Mouse (Mus musculus): Measurements from ENCODE around the gene Thrap3. TPM values are rescaled to one million over a fixed set of nuclear protein-coding genes. Genes with fewer than 3 reads are reported as not detected.

The Thrap3 gene
- polyA plus RNA-seq, 1 experiment from 2014 or later = 232 TPM

DNA sequence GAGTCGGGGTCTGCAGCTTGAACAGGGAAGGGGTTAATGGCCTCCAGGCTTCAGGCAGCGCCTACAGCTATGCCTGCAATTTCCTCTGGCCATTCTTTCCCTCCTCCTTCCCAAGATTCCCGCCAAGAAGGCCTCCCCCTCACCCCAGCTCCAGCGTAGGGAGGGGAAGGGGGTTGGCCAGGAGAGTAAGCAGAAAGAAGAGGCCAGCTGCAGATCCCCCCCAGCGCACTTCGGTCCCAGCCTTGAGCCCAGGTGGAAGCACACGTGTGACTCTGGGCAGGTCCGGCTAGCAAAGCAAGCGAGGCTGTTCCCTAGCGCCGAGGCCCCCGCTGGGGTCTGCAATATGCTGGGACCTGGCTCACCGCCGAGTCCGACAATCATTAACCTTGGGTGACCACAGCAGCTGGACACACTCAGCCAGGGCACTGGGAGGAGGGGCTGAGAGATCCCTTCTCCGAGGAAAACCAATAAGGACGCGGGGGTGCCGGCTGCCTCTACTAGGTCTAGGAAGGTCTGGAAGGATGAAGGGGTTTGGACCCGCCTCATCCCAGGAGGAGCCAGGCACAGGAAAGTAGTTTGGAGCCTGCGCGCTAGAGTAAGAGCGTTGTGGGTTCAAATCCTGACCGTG, 54.9 kb downstream of the Thrap3 start, which contains the start of gene Eva1b:
Gene Eva1b (plus strand): TSS at position 212 of the 628 bp plus-strand sequence.
- DNase-seq (ENCODE audit: low spot score) (peak; percentile 81), ATAC-seq (replicated peaks; ENCODE audit: insufficient number of reproducible peaks, low FRiP score, low TSS enrichment, low read depth) (0 out of 2 replicates have a peak, but pooled peaks have one; percentile 16)
- H3K27ac ChIP-seq (replicated peaks; ENCODE audit: low read depth, low read length) = peak within 1 kb of the TSS; percentile 85
- H3K27me3 ChIP-seq (ENCODE audit: control insufficient read depth, insufficient read depth, low read length) = no peaks in the 10 kb centered on the region
- peak within 1 kb of the TSS; percentile 73 for H3K9ac ChIP-seq (replicated peaks; ENCODE audit: low read length)
- peak within 1 kb of the TSS; percentile 91 for H3K4me2 ChIP-seq (ENCODE audit: low read depth, low read length)
- H3K9me3 ChIP-seq (replicated peaks; ENCODE audit: control insufficient read depth, low read length) = no peaks in the 10 kb centered on the region
- H3K36me3 ChIP-seq (replicated peaks; ENCODE audit: control insufficient read depth, insufficient read depth, low read depth, low read length) = no peaks in the 10 kb centered on the region
- WGBS = under 1% methylated on average over 24 of the region's 24 CpGs
- H3K4me3 ChIP-seq (ENCODE audit: low read depth, low read length) = peak within 1 kb of the TSS; percentile 63
- H3K4me1 ChIP-seq (ENCODE audit: control insufficient read depth, insufficient read depth, low read length) = peaks cover 14% of the 10 kb centered on the region

DNA sequence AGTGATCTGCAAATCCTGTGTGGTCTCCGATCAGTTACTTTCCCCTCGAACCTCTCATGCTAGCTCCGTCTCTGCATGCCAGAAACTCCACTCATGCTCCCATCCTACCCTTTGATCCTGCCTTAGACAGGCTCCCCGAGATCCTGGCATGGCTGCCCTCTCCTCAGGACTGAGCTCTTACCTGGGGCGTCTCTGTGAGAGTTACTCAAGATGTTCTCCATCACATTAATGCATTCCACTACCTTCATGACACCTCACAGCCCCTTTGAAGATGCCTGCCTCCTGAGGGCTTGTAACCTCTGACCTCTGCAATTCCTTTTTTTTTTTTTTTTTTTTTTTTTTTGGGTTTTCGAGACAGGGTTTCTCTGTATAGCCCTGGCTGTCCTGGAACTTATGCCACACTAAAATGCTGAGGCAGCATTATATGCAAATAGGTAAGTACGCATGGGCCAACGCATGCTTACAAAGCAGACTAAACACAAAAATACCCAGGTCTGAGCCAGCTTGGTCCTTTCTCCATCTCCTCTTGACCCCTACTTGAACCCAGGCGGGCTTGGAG, 55.5 kb downstream of the Thrap3 start:
- Histone ChIP-seq H3K27me3 (ENCODE audit: control insufficient read depth, insufficient read depth, low read length) (no peaks in the 10 kb centered on the region), H3K4me3 (ENCODE audit: low read depth, low read length) (no peak overlapping the region), H3K9me3 (replicated peaks; ENCODE audit: control insufficient read depth, low read length) (no peaks in the 10 kb centered on the region), H3K27ac (replicated peaks; ENCODE audit: low read depth, low read length) (peak overlapping the region; percentile 85), H3K36me3 (replicated peaks; ENCODE audit: control insufficient read depth, insufficient read depth, low read depth, low read length) (no peaks in the 10 kb centered on the region), H3K9ac (replicated peaks; ENCODE audit: low read length) (no peak overlapping the region; the same call in 1 of the 2 replicates), H3K4me2 (ENCODE audit: low read depth, low read length) (peak overlapping the region; percentile 91), H3K4me1 (ENCODE audit: control insufficient read depth, insufficient read depth, low read length) (peaks cover 14% of the 10 kb centered on the region)
- WGBS = 26% methylated on average over 9 of the region's 9 CpGs
- DNase-seq (ENCODE audit: low spot score) (peak; percentile 27), ATAC-seq (replicated peaks; ENCODE audit: insufficient number of reproducible peaks, low FRiP score, low TSS enrichment, low read depth) (no peak)

DNA sequence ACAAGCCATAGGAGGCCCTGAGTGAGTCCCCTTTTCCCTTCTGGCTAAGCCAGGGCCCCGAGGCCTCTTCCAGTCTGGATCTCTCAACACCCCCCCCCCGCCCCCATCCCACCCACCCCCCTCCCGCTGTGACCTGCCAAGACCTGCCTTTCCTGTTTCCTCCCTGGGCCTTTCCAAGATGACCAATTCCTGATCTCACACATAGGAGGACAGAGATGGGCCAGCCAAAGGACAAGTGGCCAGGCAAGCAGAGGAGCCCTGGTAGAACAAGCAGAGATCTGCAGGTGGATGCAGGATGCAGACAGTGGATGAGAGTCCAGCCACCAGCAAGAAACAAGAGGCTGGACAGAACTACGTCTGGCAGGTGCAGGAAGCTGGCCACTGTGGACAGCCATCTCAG, 57.2 kb downstream of the Thrap3 start:
- Histone ChIP-seq H3K27me3 (ENCODE audit: control insufficient read depth, insufficient read depth, low read length) (no peaks in the 10 kb centered on the region), H3K9ac (replicated peaks; ENCODE audit: low read length) (no peak overlapping the region), H3K36me3 (replicated peaks; ENCODE audit: control insufficient read depth, insufficient read depth, low read depth, low read length) (no peaks in the 10 kb centered on the region), H3K4me1 (ENCODE audit: control insufficient read depth, insufficient read depth, low read length) (peaks cover 7% of the 10 kb centered on the region), H3K27ac (replicated peaks; ENCODE audit: low read depth, low read length) (no peak overlapping the region), H3K9me3 (replicated peaks; ENCODE audit: control insufficient read depth, low read length) (no peaks in the 10 kb centered on the region), H3K4me2 (ENCODE audit: low read depth, low read length) (no peak overlapping the region), H3K4me3 (ENCODE audit: low read depth, low read length) (no peak overlapping the region)
- 36% methylated on average over 4 of the region's 4 CpGs for WGBS
- no peak for ATAC-seq (replicated peaks; ENCODE audit: insufficient number of reproducible peaks, low FRiP score, low TSS enrichment, low read depth)
- no peak for DNase-seq (ENCODE audit: low spot score)

DNA sequence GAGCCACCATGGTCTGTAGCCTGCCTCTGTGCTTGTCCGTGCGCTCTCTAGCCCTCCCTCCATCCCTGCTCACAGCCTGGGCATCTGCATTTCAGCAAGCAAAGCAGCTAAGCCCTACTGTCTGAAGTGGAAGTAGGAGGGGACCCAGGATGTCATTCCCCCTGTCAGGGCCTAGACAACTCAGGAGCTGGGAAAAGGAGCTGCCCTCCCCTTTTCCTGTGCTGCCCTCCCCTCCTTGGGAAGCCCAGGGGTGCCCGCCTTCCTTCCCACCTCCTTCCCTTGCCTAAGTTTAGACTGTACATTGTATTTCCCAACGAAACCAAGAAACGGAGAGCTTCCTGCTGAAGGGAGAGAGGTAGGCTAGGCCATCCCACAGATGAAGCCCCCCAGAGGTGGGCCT, 61.5 kb downstream of the Thrap3 start:
- WGBS = 72% methylated on average over 5 of the region's 5 CpGs
- DNase-seq (ENCODE audit: low spot score) (no peak), ATAC-seq (replicated peaks; ENCODE audit: insufficient number of reproducible peaks, low FRiP score, low TSS enrichment, low read depth) (no peak)
- Histone ChIP-seq H3K9ac (replicated peaks; ENCODE audit: low read length) (no peak overlapping the region), H3K4me2 (ENCODE audit: low read depth, low read length) (no peak overlapping the region), H3K36me3 (replicated peaks; ENCODE audit: control insufficient read depth, insufficient read depth, low read depth, low read length) (peaks cover 3% of the 10 kb centered on the region), H3K27me3 (ENCODE audit: control insufficient read depth, insufficient read depth, low read length) (no peaks in the 10 kb centered on the region), H3K4me1 (ENCODE audit: control insufficient read depth, insufficient read depth, low read length) (no peaks in the 10 kb centered on the region), H3K9me3 (replicated peaks; ENCODE audit: control insufficient read depth, low read length) (no peaks in the 10 kb centered on the region), H3K4me3 (ENCODE audit: low read depth, low read length) (no peak overlapping the region), H3K27ac (replicated peaks; ENCODE audit: low read depth, low read length) (no peak overlapping the region)

- ATAC-seq (replicated peaks; ENCODE audit: insufficient number of reproducible peaks, low FRiP score, low TSS enrichment, low read depth) (no peak), DNase-seq (ENCODE audit: low spot score) (no peak)
- no peak overlapping the region for H3K4me3 ChIP-seq (ENCODE audit: low read depth, low read length)
- no peaks in the 10 kb centered on the region for H3K27me3 ChIP-seq (ENCODE audit: control insufficient read depth, insufficient read depth, low read length)
- no peaks in the 10 kb centered on the region for H3K9me3 ChIP-seq (replicated peaks; ENCODE audit: control insufficient read depth, low read length)
- peaks cover 3% of the 10 kb centered on the region for H3K36me3 ChIP-seq (replicated peaks; ENCODE audit: control insufficient read depth, insufficient read depth, low read depth, low read length)
- no peak overlapping the region for H3K9ac ChIP-seq (replicated peaks; ENCODE audit: low read length)
- H3K27ac ChIP-seq (replicated peaks; ENCODE audit: low read depth, low read length) = no peak overlapping the region
- no peaks in the 10 kb centered on the region for H3K4me1 ChIP-seq (ENCODE audit: control insufficient read depth, insufficient read depth, low read length)
- WGBS = 82% methylated on average over 4 of the region's 4 CpGs
- no peak overlapping the region for H3K4me2 ChIP-seq (ENCODE audit: low read depth, low read length)
Measured at GRCm38 (mm10) chr4:126137773-126138172, 64.8 kb downstream of the Thrap3 start.

DNA sequence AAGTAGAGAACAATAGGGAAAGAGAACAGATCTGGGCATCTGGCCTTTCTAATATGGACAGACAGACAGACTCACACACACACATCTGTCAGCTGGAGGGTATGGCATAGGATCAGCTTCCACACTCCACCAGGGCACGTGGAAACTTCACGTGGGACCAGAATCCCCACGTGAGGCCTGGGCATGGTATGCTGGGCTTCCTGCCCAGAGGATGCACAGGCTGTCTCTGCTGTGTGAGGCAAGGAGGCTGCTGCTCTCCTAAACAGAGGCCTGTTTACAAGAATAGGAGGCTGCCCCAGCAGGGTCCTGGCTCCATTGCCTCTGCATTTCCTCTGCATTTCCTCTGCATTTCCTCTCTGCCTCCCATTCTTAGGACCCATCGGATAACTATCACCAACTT, 67.9 kb downstream of the Thrap3 start:
- WGBS = 87% methylated on average over 4 of the region's 4 CpGs
- Histone ChIP-seq H3K9ac (replicated peaks; ENCODE audit: low read length) (no peak overlapping the region), H3K27me3 (ENCODE audit: control insufficient read depth, insufficient read depth, low read length) (no peaks in the 10 kb centered on the region), H3K4me1 (ENCODE audit: control insufficient read depth, insufficient read depth, low read length) (peaks cover 2% of the 10 kb centered on the region; the same call in 1 of the 2 replicates), H3K36me3 (replicated peaks; ENCODE audit: control insufficient read depth, insufficient read depth, low read depth, low read length) (peaks cover 3% of the 10 kb centered on the region), H3K4me2 (ENCODE audit: low read depth, low read length) (no peak overlapping the region), H3K9me3 (replicated peaks; ENCODE audit: control insufficient read depth, low read length) (no peaks in the 10 kb centered on the region), H3K4me3 (ENCODE audit: low read depth, low read length) (no peak overlapping the region), H3K27ac (replicated peaks; ENCODE audit: low read depth, low read length) (no peak overlapping the region)
- no peak for ATAC-seq (replicated peaks; ENCODE audit: insufficient number of reproducible peaks, low FRiP score, low TSS enrichment, low read depth)
- no peak for DNase-seq (ENCODE audit: low spot score)

- H3K9me3 ChIP-seq (replicated peaks; ENCODE audit: control insufficient read depth, low read length) = no peaks in the 10 kb centered on the region
- 95% methylated on average over 4 of the region's 4 CpGs for WGBS
- no peaks in the 10 kb centered on the region for H3K27me3 ChIP-seq (ENCODE audit: control insufficient read depth, insufficient read depth, low read length)
- no peak overlapping the region for H3K4me3 ChIP-seq (ENCODE audit: low read depth, low read length)
- no peak overlapping the region for H3K4me2 ChIP-seq (ENCODE audit: low read depth, low read length)
- H3K9ac ChIP-seq (replicated peaks; ENCODE audit: low read length) = no peak overlapping the region
- DNase-seq (ENCODE audit: low spot score) (no peak), ATAC-seq (replicated peaks; ENCODE audit: insufficient number of reproducible peaks, low FRiP score, low TSS enrichment, low read depth) (no peak)
- peaks cover 2% of the 10 kb centered on the region; the same call in 1 of the 2 replicates for H3K4me1 ChIP-seq (ENCODE audit: control insufficient read depth, insufficient read depth, low read length)
- H3K36me3 ChIP-seq (replicated peaks; ENCODE audit: control insufficient read depth, insufficient read depth, low read depth, low read length) = peaks cover 4% of the 10 kb centered on the region
- H3K27ac ChIP-seq (replicated peaks; ENCODE audit: low read depth, low read length) = no peak overlapping the region
Measured at GRCm38 (mm10) chr4:126134236-126134635, 68.3 kb downstream of the Thrap3 start.

- Histone ChIP-seq H3K27ac (replicated peaks; ENCODE audit: low read depth, low read length) (no peak overlapping the region), H3K9ac (replicated peaks; ENCODE audit: low read length) (no peak overlapping the region), H3K4me1 (ENCODE audit: control insufficient read depth, insufficient read depth, low read length) (peaks cover 2% of the 10 kb centered on the region; the same call in 1 of the 2 replicates), H3K36me3 (replicated peaks; ENCODE audit: control insufficient read depth, insufficient read depth, low read depth, low read length) (peaks cover 11% of the 10 kb centered on the region), H3K4me2 (ENCODE audit: low read depth, low read length) (no peak overlapping the region), H3K27me3 (ENCODE audit: control insufficient read depth, insufficient read depth, low read length) (no peaks in the 10 kb centered on the region), H3K4me3 (ENCODE audit: low read depth, low read length) (no peak overlapping the region), H3K9me3 (replicated peaks; ENCODE audit: control insufficient read depth, low read length) (no peaks in the 10 kb centered on the region)
- 67% methylated on average over 6 of the region's 6 CpGs for WGBS
- no peak for ATAC-seq (replicated peaks; ENCODE audit: insufficient number of reproducible peaks, low FRiP score, low TSS enrichment, low read depth)
- DNase-seq (ENCODE audit: low spot score) = no peak
Measured at GRCm38 (mm10) chr4:126132636-126133264, 69.8 kb downstream of the Thrap3 start.

All from embryonic facial prominence, embryonic 11.5 days (tissue).